In the genomic region with DNA sequence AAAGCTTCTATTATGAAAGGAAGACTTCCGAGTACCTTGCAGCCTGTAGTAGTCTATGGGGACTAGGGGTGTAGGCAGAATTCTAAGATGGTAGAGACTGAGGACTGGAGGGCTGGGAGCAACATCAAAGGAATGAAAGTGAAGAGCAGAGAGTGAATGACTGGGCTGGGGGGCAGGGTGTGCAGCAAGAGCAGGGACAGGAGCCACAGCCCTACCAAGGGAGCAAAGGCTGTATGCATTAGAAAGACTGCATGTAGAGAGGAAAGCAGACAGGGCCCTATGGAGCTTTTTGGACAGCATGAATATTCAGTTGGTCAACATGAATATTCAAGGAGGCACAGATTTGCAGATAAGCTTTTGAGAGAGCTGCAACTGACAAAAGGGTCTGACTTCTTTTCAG, we compare ENCODE assay signal across 11 mouse cellular contexts.
"Had no signal": no experiment of that assay in that cellular context is flagged by ENCODE, and none has a peak within 500 bp of the region (broad histone marks: within the 10 kb centered on the region; RNA-seq: fewer than 3 reads in every experiment).

No protein-coding gene starts in this region.

- DNase-seq: kidney, adult 11 months; kidney, adult 9 months; kidney, postnatal 36 days; left cerebral cortex, postnatal 4 days; lung, adult 18-20 months; lung, postnatal 36 days; right cerebral cortex, postnatal 25 days; thymus, postnatal 36 days had no signal

- H3K9me3 ChIP-seq: limb, embryonic 13.5 days had no signal

- H3K36me3 ChIP-seq: limb, embryonic 13.5 days had no signal

- H3K9ac ChIP-seq: limb, embryonic 13.5 days; liver, embryonic 14.5 days had no signal

- H3K4me1 ChIP-seq: limb, embryonic 13.5 days had no signal

- H3K4me2 ChIP-seq: limb, embryonic 13.5 days had no signal

- H3K27me3 ChIP-seq: limb, embryonic 13.5 days had no signal

- H3K4me3 ChIP-seq: limb, embryonic 13.5 days had no signal

- H3K27ac ChIP-seq: kidney, postnatal 0 days; limb, embryonic 13.5 days; liver, embryonic 14.5 days had no signal
